Comparison of ENCODE assay signal across 9 mouse cellular contexts in genomic region chr11:43473635-43474224, GRCm38 (mm10). TPM values are rescaled to one million over a fixed set of nuclear protein-coding genes. Genes with fewer than 3 reads are reported as not detected.
DNase-seq lines count a peak whose midpoint lies in the region; ATAC-seq and TF ChIP-seq lines count a peak whose summit lies in the region.
"Had no signal": no experiment of that assay in that cellular context is flagged by ENCODE, and none has a peak within 500 bp of the region (broad histone marks: within the 10 kb centered on the region; RNA-seq: fewer than 3 reads in every experiment).

No protein-coding gene starts in this region.

- WGBS in heart, adult 2 months, result 42% methylated on average over 15 of the region's 15 CpGs
- 60% methylated on average over 15 of the region's 15 CpGs for WGBS in neural tube, embryonic 11.5 days
- 54% methylated on average over 15 of the region's 15 CpGs for WGBS in limb, embryonic 14.5 days
- 42% methylated on average over 15 of the region's 15 CpGs for WGBS in stomach, embryonic 16.5 days

- H3K4me3 ChIP-seq in heart, adult 2 months, result peak overlapping the region; percentile 43
- H3K4me3 ChIP-seq in neural tube, embryonic 11.5 days (ENCODE audit: low read depth, low read length), result peak overlapping the region; percentile 25; the same call in 1 of the 2 replicates
- H3K4me3 ChIP-seq in limb, embryonic 14.5 days (replicated peaks; ENCODE audit: low read length), result peak overlapping the region; percentile 32
- H3K4me3 ChIP-seq in stomach, embryonic 16.5 days (replicated peaks; ENCODE audit: low read length), result peak overlapping the region; percentile 45

- DNase-seq in heart, adult 2 months, result no peak
- DNase-seq in heart, adult 9 months (ENCODE audit: low spot score in 2 of 2), result no peak
- no peak for DNase-seq in neural tube, embryonic 11.5 days (ENCODE audit: low spot score)
- DNase-seq in neural tube, embryonic 10.5 days (ENCODE audit: extremely low spot score, low spot score), result no peak
- DNase-seq in limb, embryonic 14.5 days (ENCODE audit: low spot score), result no peak
- DNase-seq in left cerebral cortex, adult 9 months (ENCODE audit: low spot score in 2 of 2), result no peak
- DNase-seq in left cerebral cortex, adult 8-10 months (ENCODE audit: low spot score in 2 of 2), result no peak

- TF ChIP-seq CTCF in heart, adult 2 months (IDR thresholded peaks at IDR 0.05), result no peak

- 0 out of 2 replicates have a peak, but pooled peaks have one; percentile 16 for ATAC-seq in neural tube, embryonic 11.5 days (ENCODE audit: insufficient read depth, low FRiP score, low TSS enrichment)
- no peak for ATAC-seq in limb, embryonic 14.5 days (ENCODE audit: low FRiP score, low read depth)
- ATAC-seq in stomach, embryonic 16.5 days (ENCODE audit: insufficient read depth, low FRiP score), result peak; percentile 25; the same call in 1 of the 2 replicates

- TF ChIP-seq POLR2A in heart, adult 2 months (IDR thresholded peaks at IDR 0.05; ENCODE audit: insufficient read depth, low read depth, low read length), result no peak
- no peak for TF ChIP-seq POLR2A in limb, embryonic 14.5 days (IDR thresholded peaks at IDR 0.05; ENCODE audit: borderline replicate concordance, extremely low read depth, insufficient read depth, insufficient read length)

- H3K27ac ChIP-seq in heart, adult 2 months, result peak overlapping the region; percentile 63; the same call in 1 of the 2 replicates
- H3K27ac ChIP-seq in neural tube, embryonic 11.5 days (ENCODE audit: low read depth, low read length), result no peak overlapping the region
- H3K27ac ChIP-seq in limb, embryonic 14.5 days (replicated peaks; ENCODE audit: low read depth, low read length), result no peak overlapping the region
- H3K27ac ChIP-seq in stomach, embryonic 16.5 days (ENCODE audit: low read length), result no peak overlapping the region

- H3K27me3 ChIP-seq in heart, adult 2 months (ENCODE audit: control insufficient read depth, insufficient read depth, low read length), result no peaks in the 10 kb centered on the region
- H3K27me3 ChIP-seq in neural tube, embryonic 11.5 days (ENCODE audit: control insufficient read depth, insufficient read depth, low read length), result no peaks in the 10 kb centered on the region
- H3K27me3 ChIP-seq in limb, embryonic 14.5 days (ENCODE audit: control insufficient read depth, insufficient read depth, low read length), result no peaks in the 10 kb centered on the region
- H3K27me3 ChIP-seq in stomach, embryonic 16.5 days (ENCODE audit: control insufficient read depth, insufficient read depth, low read length), result no peaks in the 10 kb centered on the region

- H3K79me2 ChIP-seq in heart, adult 2 months (replicated peaks; ENCODE audit: control insufficient read depth, insufficient read depth, low read length), result no peaks in the 10 kb centered on the region

- no peak for TF ChIP-seq EP300 in heart, adult 2 months (IDR thresholded peaks at IDR 0.05; ENCODE audit: insufficient read depth, low read depth, low read length)

- intact Hi-C loops in heart, adult 2 months (cut with DNase I), result no loop called here

- peak overlapping the region; percentile 47; the same call in 1 of the 2 replicates for H3K9ac ChIP-seq in heart, adult 2 months (ENCODE audit: low read depth, low read length)
- H3K9ac ChIP-seq in neural tube, embryonic 11.5 days (ENCODE audit: low read length), result peak overlapping the region; percentile 49; the same call in 1 of the 2 replicates
- peak overlapping the region; percentile 42 for H3K9ac ChIP-seq in limb, embryonic 14.5 days (ENCODE audit: low read depth, low read length, severe bottlenecking)
- H3K9ac ChIP-seq in stomach, embryonic 16.5 days (ENCODE audit: low read length), result peak overlapping the region; percentile 70

- H3K4me1 ChIP-seq in heart, adult 2 months (ENCODE audit: control insufficient read depth, insufficient read depth, low read length), result peaks cover 10% of the 10 kb centered on the region
- H3K4me1 ChIP-seq in neural tube, embryonic 11.5 days (ENCODE audit: control insufficient read depth, insufficient read depth, low read length), result peaks cover 4% of the 10 kb centered on the region
- H3K4me1 ChIP-seq in limb, embryonic 14.5 days (ENCODE audit: control insufficient read depth, insufficient read depth, low read length), result peaks cover 16% of the 10 kb centered on the region
- H3K4me1 ChIP-seq in stomach, embryonic 16.5 days (ENCODE audit: control insufficient read depth, insufficient read depth, low read length), result peaks cover 19% of the 10 kb centered on the region

- no peaks in the 10 kb centered on the region for H3K9me3 ChIP-seq in neural tube, embryonic 11.5 days (ENCODE audit: control insufficient read depth, low read length)
- H3K9me3 ChIP-seq in limb, embryonic 14.5 days (ENCODE audit: control insufficient read depth, low read length), result no peaks in the 10 kb centered on the region
- no peaks in the 10 kb centered on the region for H3K9me3 ChIP-seq in stomach, embryonic 16.5 days (replicated peaks; ENCODE audit: control insufficient read depth, low read length)

- H3K36me3 ChIP-seq in heart, adult 2 months (ENCODE audit: control insufficient read depth, insufficient read depth, low read length), result peaks cover 2% of the 10 kb centered on the region
- H3K36me3 ChIP-seq in neural tube, embryonic 11.5 days (ENCODE audit: control insufficient read depth, insufficient read depth, low read length), result no peaks in the 10 kb centered on the region
- no peaks in the 10 kb centered on the region for H3K36me3 ChIP-seq in limb, embryonic 14.5 days (ENCODE audit: control insufficient read depth, insufficient read depth, low read length)
- no peaks in the 10 kb centered on the region for H3K36me3 ChIP-seq in stomach, embryonic 16.5 days (ENCODE audit: control insufficient read depth, insufficient read depth, low read length)

- peak overlapping the region; percentile 51 for H3K4me2 ChIP-seq in neural tube, embryonic 11.5 days (ENCODE audit: low read depth)
- peak overlapping the region; percentile 57 for H3K4me2 ChIP-seq in limb, embryonic 14.5 days (replicated peaks; ENCODE audit: low read depth, low read length, severe bottlenecking)
- peak overlapping the region; percentile 59 for H3K4me2 ChIP-seq in stomach, embryonic 16.5 days (ENCODE audit: low read depth, low read length)

RNA-seq across cellular contexts. Expression of gene C1qtnf2, which starts 0.3 kb away (rescaled TPM):
- 1 to 10 TPM; 4.7 to 5.3 TPM for total RNA-seq in heart, adult 2 months (2021)
- polyA plus RNA-seq in heart, adult 2 months (2012; rRNA removed), result 7.8 and 10.8 TPM in 2 replicates
- polyA plus RNA-seq in neural tube, embryonic 11.5 days (2014; fragmentation: Nextera tagmentation; extraction: Ambion mirVana), result 1.5 and 1.9 TPM in 2 replicates
- 32.7 and 32.9 TPM in 2 replicates for polyA plus RNA-seq in limb, embryonic 14.5 days (2012; rRNA removed)
- polyA plus RNA-seq in limb, embryonic 14.5 days (2014; fragmentation: Nextera tagmentation; extraction: Ambion mirVana), result 40.3 and 46.1 TPM in 2 replicates
- polyA plus RNA-seq in stomach, embryonic 16.5 days (2015; fragmentation: Nextera tagmentation; extraction: Ambion mirVana), result 13.8 TPM in 2 replicates
- 1 to 10 TPM; 1.7 to 3.7 (median 2.1) TPM for total RNA-seq in left cerebral cortex, adult 8-10 months (2022)
- polyA plus RNA-seq: activated CD4-positive, CD25-positive, alpha-beta regulatory T cell, adult 4 months had no signal

RNA-seq across cellular contexts. Expression of gene Slu7, which starts 40.2 kb away (rescaled TPM):
- 10 to 100 TPM; 27.2 to 27.8 TPM for total RNA-seq in heart, adult 2 months (2021)
- 3.8 and 4.7 TPM in 2 replicates for polyA plus RNA-seq in heart, adult 2 months (2012; rRNA removed)
- 63.8 and 65.3 TPM in 2 replicates for polyA plus RNA-seq in neural tube, embryonic 11.5 days (2014; fragmentation: Nextera tagmentation; extraction: Ambion mirVana)
- polyA plus RNA-seq in limb, embryonic 14.5 days (2012; rRNA removed), result 8.2 and 15.5 TPM in 2 replicates
- polyA plus RNA-seq in limb, embryonic 14.5 days (2014; fragmentation: Nextera tagmentation; extraction: Ambion mirVana), result 48.2 and 52.1 TPM in 2 replicates
- polyA plus RNA-seq in stomach, embryonic 16.5 days (2015; fragmentation: Nextera tagmentation; extraction: Ambion mirVana), result 47.0 and 51.1 TPM in 2 replicates
- total RNA-seq in left cerebral cortex, adult 8-10 months (2022), result 10 to 100 TPM; 52.6 to 58.3 (median 55.7) TPM

RNA-seq across cellular contexts. Expression of gene Pttg1, which starts 47.7 kb away (rescaled TPM):
- 10 to 100 TPM; 74.8 to 84.5 TPM for total RNA-seq in heart, adult 2 months (2021)
- polyA plus RNA-seq in heart, adult 2 months (2012; rRNA removed), result 55.5 and 80.9 TPM in 2 replicates
- 62.8 and 71.2 TPM in 2 replicates for polyA plus RNA-seq in neural tube, embryonic 11.5 days (2014; fragmentation: Nextera tagmentation; extraction: Ambion mirVana)
- 50.9 and 66.8 TPM in 2 replicates for polyA plus RNA-seq in limb, embryonic 14.5 days (2012; rRNA removed)
- polyA plus RNA-seq in limb, embryonic 14.5 days (2014; fragmentation: Nextera tagmentation; extraction: Ambion mirVana), result 80.9 and 86.5 TPM in 2 replicates
- 58.7 and 65.1 TPM in 2 replicates for polyA plus RNA-seq in stomach, embryonic 16.5 days (2015; fragmentation: Nextera tagmentation; extraction: Ambion mirVana)
- 10 to 100 TPM; 27.6 to 31.7 (median 29.8) TPM for total RNA-seq in left cerebral cortex, adult 8-10 months (2022)

RNA-seq across cellular contexts. Expression of gene Ccnjl, which starts 54.9 kb away (rescaled TPM):
- total RNA-seq in heart, adult 2 months (2021), result 1 to 10 TPM; 2.1 to 3.0 TPM
- polyA plus RNA-seq in heart, adult 2 months (2012; rRNA removed), result 2.0 and 2.9 TPM in 2 replicates
- 44.0 and 45.2 TPM in 2 replicates for polyA plus RNA-seq in neural tube, embryonic 11.5 days (2014; fragmentation: Nextera tagmentation; extraction: Ambion mirVana)
- polyA plus RNA-seq in limb, embryonic 14.5 days (2012; rRNA removed), result 5.1 and 5.9 TPM in 2 replicates
- 7.7 and 11.5 TPM in 2 replicates for polyA plus RNA-seq in limb, embryonic 14.5 days (2014; fragmentation: Nextera tagmentation; extraction: Ambion mirVana)
- polyA plus RNA-seq in stomach, embryonic 16.5 days (2015; fragmentation: Nextera tagmentation; extraction: Ambion mirVana), result 9.9 and 11.0 TPM in 2 replicates
- 1 to 10 TPM; 2.8 to 4.0 (median 3.2) TPM for total RNA-seq in left cerebral cortex, adult 8-10 months (2022)
